Mouse (Mus musculus) kidney, postnatal 0 days (tissue): ENCODE data around the gene Wdr19. TPM values are rescaled to one million over a fixed set of nuclear protein-coding genes. Genes with fewer than 3 reads are reported as not detected.

Experiments
- ATAC-seq: fragments of 200-750 bp; cut with Nextera tagmentation; replicated peaks from 2 replicates; pipeline ENCODE4 v1.8.0; 2017; ENCODE audit warnings: low read depth, moderate number of reproducible peaks, moderate TSS enrichment, moderate library complexity; ENCODE audit not compliant: low FRiP score
- DNase-seq: peaks from one replicate; pipeline ENCODE4 v3.0.0-alpha.2; 2016; ENCODE audit warnings: low spot score
- H3K27ac ChIP-seq: fragments of 300-500 bp; sonication (generic); 2 replicates; pipeline ENCODE4 v1.5.1; 2014; ENCODE audit warnings: mild to moderate bottlenecking
- H3K27me3 ChIP-seq: fragments of 300-500 bp; sonication (generic); 2 replicates; pipeline ENCODE4 v1.6.1; 2014; ENCODE audit warnings: low read length, mixed read lengths; ENCODE audit not compliant: insufficient read depth
- H3K36me3 ChIP-seq: fragments of 300-500 bp; sonication (generic); 2 replicates; pipeline ENCODE4 v1.6.1; 2014; ENCODE audit warnings: low read length, mixed read lengths; ENCODE audit not compliant: insufficient read depth
- H3K4me1 ChIP-seq: fragments of 300-500 bp; sonication (generic); replicated peaks from 2 replicates; pipeline ENCODE4 v1.6.1; 2014; ENCODE audit warnings: antibody characterized with exemption, low read length, mixed read lengths; ENCODE audit not compliant: insufficient read depth
- H3K4me2 ChIP-seq: fragments of 300-500 bp; sonication (generic); 2 replicates; pipeline ENCODE4 v1.6.1; 2014; ENCODE audit warnings: mild to moderate bottlenecking, low read length, moderate library complexity, mixed read lengths
- H3K4me3 ChIP-seq: fragments of 300-500 bp; sonication (generic); replicated peaks from 2 replicates; pipeline ENCODE4 v1.5.1; 2014; ENCODE audit warnings: low read depth, low read length
- H3K9ac ChIP-seq: fragments of 300-500 bp; sonication (generic); 2 replicates; pipeline ENCODE4 v1.6.1; 2014; ENCODE audit warnings: low read depth, low read length
- H3K9me3 ChIP-seq: fragments of 300-500 bp; sonication (generic); replicated peaks from 2 replicates; pipeline ENCODE4 v1.6.1; 2016; ENCODE audit warnings: low read length, inconsistent platforms, mixed read lengths
- CTCF ChIP-seq: IDR thresholded peaks from 2 replicates; pipeline ENCODE4 v1.5.1; 2016; ENCODE audit warnings: antibody characterized with exemption, low read depth, mild to moderate bottlenecking, moderate library complexity
- WGBS: fragments of 180-500 bp; shearing (Covaris S2); extraction: QIAGEN DNeasy Blood & Tissue Kit; methylation state at CpG from one replicate; pipeline ENCODE4 v1.1.7; 2014; 5-methylcytosine and 5-hydroxymethylcytosine counted together
- polyA plus RNA-seq: library from polyadenylated mRNA; unstranded; fragments of >200 nt; fragmentation: Nextera tagmentation; extraction: Ambion mirVana; gene quantifications from 2 replicates; pipeline ENCODE4 v1.2.1, GENCODE M21; 2015

The Wdr19 gene
- polyA plus RNA-seq, 1 experiment from 2014 or later: 10.2 TPM

DNA sequence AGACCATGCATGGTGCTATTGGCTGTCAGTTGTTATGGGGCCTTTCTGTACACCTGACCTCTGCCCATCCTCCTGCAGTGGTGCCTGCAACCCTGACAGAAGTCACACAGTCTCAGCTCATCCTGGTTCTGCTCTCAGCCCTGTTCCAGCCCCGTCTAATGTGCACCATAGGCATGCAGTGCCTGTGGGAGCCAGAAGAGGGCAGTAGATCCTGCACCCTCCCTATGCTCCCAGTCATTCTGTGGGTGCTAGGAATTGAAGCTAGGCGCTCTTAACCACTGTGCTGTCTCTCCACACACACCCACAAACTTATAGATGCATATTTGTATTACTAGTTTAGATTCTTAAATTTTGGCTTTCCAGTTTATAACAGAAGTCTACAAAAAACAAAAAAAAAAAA, 42.6 kb upstream of the Wdr19 start:
- Histone ChIP-seq H3K36me3 (0 out of 2 replicates have a peak, but pooled peaks cover 7% of the 10 kb centered on the region), H3K4me2 (no peak overlapping the region), H3K9me3 (no peaks in the 10 kb centered on the region), H3K4me1 (0 out of 2 replicates have a peak, but pooled peaks cover 5% of the 10 kb centered on the region), H3K27me3 (no peaks in the 10 kb centered on the region), H3K4me3 (no peak overlapping the region), H3K27ac (no peak overlapping the region), H3K9ac (no peak overlapping the region)
- DNase-seq (no peak), ATAC-seq (0 out of 2 replicates have a peak, but pooled peaks have one; percentile 15)
- WGBS: 77% methylated on average over 2 of the region's 2 CpGs
- peak; percentile 67 for TF ChIP-seq CTCF

DNA sequence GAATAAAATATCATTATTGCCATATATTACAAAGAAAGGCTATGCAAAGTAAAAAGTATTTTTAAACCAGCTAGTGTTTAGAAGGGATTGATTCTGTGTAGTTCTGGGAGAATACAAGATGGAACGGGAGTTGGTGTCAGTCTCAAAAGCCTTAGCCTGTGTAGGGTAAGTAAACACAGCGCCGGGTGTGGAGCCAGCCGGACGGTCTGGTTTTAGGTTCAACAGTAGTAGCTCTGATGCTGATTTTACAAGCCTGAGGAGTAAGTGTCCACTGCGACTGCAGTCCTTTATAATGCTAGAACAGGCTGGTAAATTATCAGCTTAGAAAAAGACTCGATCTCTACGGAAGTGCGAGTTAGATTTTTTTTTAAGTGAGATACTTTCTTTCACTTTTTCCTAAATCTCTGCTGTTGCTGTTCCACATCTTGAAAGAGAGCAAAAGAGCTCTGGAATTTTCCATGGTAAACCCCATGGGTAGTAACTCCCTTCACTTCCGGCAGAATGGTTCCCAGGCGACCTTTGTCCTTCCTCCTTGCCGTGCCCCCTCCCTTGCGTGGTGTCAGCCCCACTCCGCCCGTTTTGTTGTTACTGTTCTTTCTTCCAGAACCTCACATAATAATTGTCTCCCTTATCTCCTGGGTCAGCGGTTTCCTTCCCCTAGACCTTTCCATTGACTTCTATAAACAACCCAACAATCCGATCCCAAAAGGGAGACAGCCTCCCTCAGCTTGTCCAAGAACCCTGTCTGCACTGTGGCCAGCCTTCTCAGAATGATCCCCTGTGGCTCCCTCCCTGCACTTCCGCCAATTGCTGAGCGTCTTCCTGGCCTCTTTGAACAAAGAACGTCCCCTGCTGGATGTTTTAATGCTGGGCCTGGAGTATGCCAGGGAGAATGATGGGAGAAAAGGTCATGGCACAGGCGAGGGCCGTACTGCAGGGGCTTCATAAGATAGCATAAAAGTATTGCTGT, 41.8 kb upstream of the Wdr19 start:
- Histone ChIP-seq H3K9ac (no peak overlapping the region), H3K4me3 (no peak overlapping the region), H3K36me3 (0 out of 2 replicates have a peak, but pooled peaks cover 6% of the 10 kb centered on the region), H3K27ac (peak overlapping the region; percentile 84), H3K9me3 (no peaks in the 10 kb centered on the region), H3K4me2 (peak overlapping the region; percentile 37), H3K4me1 (peaks cover 7% of the 10 kb centered on the region; the same call in 1 of the 2 replicates), H3K27me3 (no peaks in the 10 kb centered on the region)
- 29% methylated on average over 22 of the region's 22 CpGs for WGBS
- TF ChIP-seq CTCF: peak; percentile 73
- DNase-seq (peak; percentile 94), ATAC-seq (peak; percentile 88)

DNA sequence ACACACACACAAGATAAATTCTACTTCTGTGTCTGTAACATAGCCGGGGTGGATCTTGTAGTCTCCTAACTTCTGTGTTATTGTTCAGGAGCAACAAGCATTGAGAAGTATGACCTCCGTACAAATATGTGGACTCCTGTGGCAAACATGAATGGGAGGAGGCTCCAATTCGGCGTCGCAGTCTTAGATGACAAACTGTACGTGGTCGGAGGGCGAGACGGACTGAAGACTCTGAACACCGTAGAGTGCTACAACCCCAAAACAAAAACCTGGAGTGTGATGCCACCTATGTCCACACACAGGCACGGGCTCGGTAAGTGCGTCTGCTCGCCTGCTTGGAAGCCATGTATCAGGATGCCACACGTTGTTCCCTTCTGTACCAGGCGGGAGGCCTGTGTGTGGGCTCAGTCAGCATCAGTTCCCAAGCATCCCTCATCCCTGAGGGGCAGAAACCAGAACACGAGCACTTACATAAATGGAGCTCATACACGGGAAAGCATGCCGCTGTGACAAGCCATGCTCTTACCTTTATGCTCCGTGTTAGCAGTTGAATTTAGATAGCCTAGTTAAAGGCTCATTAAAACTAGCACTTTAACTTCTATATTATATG, 40.7 kb upstream of the Wdr19 start:
- Histone ChIP-seq H3K9ac (no peak overlapping the region), H3K4me3 (no peak overlapping the region), H3K36me3 (0 out of 2 replicates have a peak, but pooled peaks cover 8% of the 10 kb centered on the region), H3K27me3 (no peaks in the 10 kb centered on the region), H3K4me2 (no peak overlapping the region), H3K9me3 (no peaks in the 10 kb centered on the region), H3K4me1 (peaks cover 15% of the 10 kb centered on the region; the same call in 1 of the 2 replicates), H3K27ac (peak overlapping the region; percentile 84)
- no peak for TF ChIP-seq CTCF
- DNase-seq (no peak), ATAC-seq (no peak)
- WGBS: 89% methylated on average over 20 of the region's 20 CpGs

DNA sequence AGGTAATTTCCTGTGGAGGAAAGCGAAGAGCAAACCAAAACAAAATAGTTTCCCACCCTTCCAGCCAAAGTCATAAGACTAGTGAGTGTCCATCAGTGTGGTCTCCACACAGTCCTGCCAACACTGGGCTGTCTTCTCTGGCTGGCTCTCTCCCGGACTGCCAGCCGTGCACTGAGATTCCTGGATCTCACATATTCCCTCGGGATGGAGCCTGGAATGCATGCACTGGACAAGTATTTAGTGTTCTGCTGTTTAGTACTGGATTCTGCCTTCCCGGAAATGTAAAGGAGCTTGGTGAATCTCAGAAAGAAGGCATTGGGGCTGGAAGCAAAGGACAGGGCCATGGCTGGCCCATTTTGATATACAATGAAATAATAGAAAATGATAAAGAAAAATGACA, 36.5 kb upstream of the Wdr19 start:
- H3K4me2 ChIP-seq: no peak overlapping the region
- no peak for TF ChIP-seq CTCF
- peaks cover 17% of the 10 kb centered on the region for H3K36me3 ChIP-seq
- no peaks in the 10 kb centered on the region for H3K9me3 ChIP-seq
- H3K4me1 ChIP-seq: peaks cover 15% of the 10 kb centered on the region; the same call in 1 of the 2 replicates
- DNase-seq (peak; percentile 60), ATAC-seq (no peak)
- H3K27ac ChIP-seq: peak overlapping the region; percentile 15; the same call in 1 of the 2 replicates
- no peak overlapping the region for H3K4me3 ChIP-seq
- no peak overlapping the region for H3K9ac ChIP-seq
- WGBS: 48% methylated on average over 5 of the region's 5 CpGs
- no peaks in the 10 kb centered on the region for H3K27me3 ChIP-seq

DNA sequence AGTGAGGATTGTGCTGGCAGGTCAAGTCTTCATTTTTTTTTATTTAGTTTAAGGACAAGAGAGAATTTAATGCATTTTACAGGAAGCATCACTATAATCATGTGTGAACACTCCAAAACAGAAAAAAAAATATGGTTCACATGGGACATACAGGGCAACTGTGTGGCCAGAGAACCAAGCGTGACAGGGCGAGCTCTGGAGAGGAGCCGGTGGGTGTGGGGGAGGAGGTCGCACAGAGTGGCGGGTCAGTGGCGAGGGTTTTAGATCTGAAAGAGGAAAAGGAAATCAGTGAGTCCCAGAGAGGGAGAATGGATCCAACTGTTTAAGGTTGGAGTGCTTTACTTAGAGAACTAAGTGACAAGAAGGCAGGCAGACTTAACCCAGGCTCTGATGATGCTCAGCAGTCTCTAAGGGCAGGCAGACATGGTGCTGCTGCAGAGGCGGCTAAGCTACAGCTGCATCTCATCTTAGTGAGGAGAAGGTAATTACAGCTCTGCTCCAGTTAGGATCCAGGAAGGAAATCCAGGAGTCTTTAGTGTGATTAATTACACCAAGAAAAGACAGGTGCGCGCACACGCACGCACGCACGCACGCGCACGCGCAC, 35.9 kb upstream of the Wdr19 start:
- 46% methylated on average over 17 of the region's 17 CpGs for WGBS
- no peaks in the 10 kb centered on the region for H3K9me3 ChIP-seq
- H3K4me3 ChIP-seq: no peak overlapping the region
- DNase-seq (peak; percentile 57), ATAC-seq (0 out of 2 replicates have a peak, but pooled peaks have one; percentile 34)
- H3K4me1 ChIP-seq: peaks cover 11% of the 10 kb centered on the region; the same call in 1 of the 2 replicates
- no peak for TF ChIP-seq CTCF
- no peak overlapping the region; the same call in 1 of the 2 replicates for H3K4me2 ChIP-seq
- H3K27ac ChIP-seq: peak overlapping the region; percentile 15; the same call in 1 of the 2 replicates
- H3K27me3 ChIP-seq: no peaks in the 10 kb centered on the region
- H3K9ac ChIP-seq: no peak overlapping the region
- peaks cover 17% of the 10 kb centered on the region for H3K36me3 ChIP-seq

DNA sequence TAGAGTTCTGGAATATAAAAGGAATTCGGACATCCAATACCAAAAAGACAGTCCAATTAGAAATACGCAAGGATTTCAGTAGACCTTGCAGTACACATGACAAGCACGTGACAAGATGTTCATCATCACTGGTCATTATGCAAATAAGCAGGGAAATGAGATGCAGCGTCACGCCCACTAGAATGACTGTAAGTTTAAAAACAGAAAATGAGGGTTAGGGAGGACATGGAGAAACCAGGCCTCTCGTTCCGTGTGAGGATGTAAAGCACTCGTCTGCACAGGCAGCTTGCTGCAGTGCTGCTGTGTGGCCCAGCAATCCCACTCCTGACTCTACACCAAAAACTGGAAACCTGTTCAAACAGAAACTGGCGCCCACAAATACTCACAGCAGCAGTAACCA, 29.3 kb upstream of the Wdr19 start:
- H3K4me3 ChIP-seq: no peak overlapping the region
- no peaks in the 10 kb centered on the region for H3K4me1 ChIP-seq
- DNase-seq (no peak), ATAC-seq (no peak)
- no peaks in the 10 kb centered on the region for H3K9me3 ChIP-seq
- H3K27me3 ChIP-seq: no peaks in the 10 kb centered on the region
- H3K4me2 ChIP-seq: no peak overlapping the region
- TF ChIP-seq CTCF: no peak
- H3K27ac ChIP-seq: no peak overlapping the region
- 87% methylated on average over 9 of the region's 9 CpGs for WGBS
- peaks cover 8% of the 10 kb centered on the region for H3K36me3 ChIP-seq
- no peak overlapping the region for H3K9ac ChIP-seq
